Comparison of ENCODE assay signal across 24 mouse cellular contexts in the genomic region with DNA sequence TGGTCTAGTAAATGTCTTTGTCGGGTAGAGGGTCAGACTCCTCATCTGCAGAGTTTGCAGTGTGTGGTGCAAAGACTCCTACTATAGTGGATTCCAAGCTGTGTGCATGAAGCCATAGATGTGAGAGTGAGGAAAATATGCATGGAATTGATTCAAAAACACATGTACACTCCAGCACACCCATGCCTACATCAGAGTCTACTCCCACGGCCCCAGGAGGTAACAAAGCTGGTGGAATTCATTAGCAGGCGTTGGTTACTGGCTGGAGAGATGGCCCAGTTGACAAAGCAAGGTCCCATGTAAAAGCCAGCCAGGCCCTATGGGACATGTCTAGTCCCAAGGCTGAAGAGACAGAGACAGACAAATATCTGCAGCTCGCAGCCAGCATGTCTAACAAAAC.
A peak's percentile ranks its signal among the peaks of the same experiment; 100 is the strongest.
DNase-seq lines count a peak whose midpoint lies in the region; ATAC-seq lines count a peak whose summit lies in the region.
"Had no signal": no experiment of that assay in that cellular context is flagged by ENCODE, and none has a peak within 500 bp of the region (broad histone marks: within the 10 kb centered on the region; RNA-seq: fewer than 3 reads in every experiment).

No protein-coding gene starts in this region.

- H3K9ac ChIP-seq in kidney, embryonic 16.5 days (replicated peaks; ENCODE audit: low read length), result no peak overlapping the region
- H3K9ac ChIP-seq: embryonic facial prominence, embryonic 12.5 days; forebrain, embryonic 13.5 days; forebrain, embryonic 15.5 days; forebrain, postnatal 0 days had no signal

- no peak overlapping the region for H3K27ac ChIP-seq in kidney, embryonic 16.5 days (ENCODE audit: low read length)
- H3K27ac ChIP-seq in midbrain, embryonic 10.5 days (replicated peaks), result no peak overlapping the region
- H3K27ac ChIP-seq: embryonic facial prominence, embryonic 10.5 days; embryonic facial prominence, embryonic 12.5 days; forebrain, embryonic 13.5 days; forebrain, embryonic 15.5 days had no signal

- 79% methylated on average over 4 of the region's 4 CpGs for WGBS in kidney, embryonic 16.5 days
- WGBS in midbrain, embryonic 10.5 days, result 93% methylated on average over 4 of the region's 4 CpGs

- peak; percentile 93 for ATAC-seq in frontal cortex, adult (ENCODE audit: low TSS enrichment)
- 0 out of 2 replicates have a peak, but pooled peaks have one; percentile 23 for ATAC-seq in kidney, embryonic 16.5 days (ENCODE audit: low FRiP score, low TSS enrichment)
- ATAC-seq: activated CD4-positive, CD25-positive, alpha-beta regulatory T cell, adult 4 months; CD4-positive, CD25-positive, alpha-beta regulatory T cell, adult 4 months; forebrain, embryonic 13.5 days; forebrain, embryonic 15.5 days; forebrain, postnatal 0 days had no signal

- H3K4me3 ChIP-seq in kidney, embryonic 16.5 days (ENCODE audit: low read length), result no peak overlapping the region
- no peak overlapping the region for H3K4me3 ChIP-seq in midbrain, embryonic 10.5 days
- H3K4me3 ChIP-seq: embryonic facial prominence, embryonic 10.5 days; embryonic facial prominence, embryonic 12.5 days; forebrain, embryonic 13.5 days; forebrain, embryonic 15.5 days had no signal

- H3K9me3 ChIP-seq in kidney, embryonic 16.5 days (ENCODE audit: low read length), result no peaks in the 10 kb centered on the region
- H3K9me3 ChIP-seq in midbrain, embryonic 10.5 days (replicated peaks), result no peaks in the 10 kb centered on the region
- H3K9me3 ChIP-seq: embryonic facial prominence, embryonic 10.5 days; embryonic facial prominence, embryonic 12.5 days; forebrain, embryonic 13.5 days; forebrain, embryonic 15.5 days had no signal

- no peak for DNase-seq in frontal cortex, postnatal 36 days (ENCODE audit: low spot score in 2 of 2)
- no peak for DNase-seq in kidney, postnatal 14 days
- DNase-seq in telencephalon, adult 2 months (ENCODE audit: low read depth, low spot score), result peak; percentile 38
- no peak for DNase-seq in midbrain, embryonic 10.5 days (ENCODE audit: low spot score)
- DNase-seq: adrenal gland, adult 8-10 months; adrenal gland, postnatal 14 days; adrenal gland, postnatal 36 days; B cell, adult 2 months; cerebellum, adult 11-12 months; cerebellum, adult 2 months; cerebellum, adult 9-10 months; cerebellum, postnatal 10 days; cerebellum, postnatal 25 days; forebrain, postnatal 0 days had no signal

- no peak overlapping the region for H3K4me2 ChIP-seq in kidney, embryonic 16.5 days (replicated peaks; ENCODE audit: low read depth, low read length)
- H3K4me2 ChIP-seq: embryonic facial prominence, embryonic 12.5 days; forebrain, embryonic 13.5 days; forebrain, embryonic 15.5 days had no signal

- H3K4me1 ChIP-seq in kidney, embryonic 16.5 days (ENCODE audit: insufficient read depth, low read length), result no peaks in the 10 kb centered on the region
- H3K4me1 ChIP-seq in midbrain, embryonic 10.5 days, result no peaks in the 10 kb centered on the region
- H3K4me1 ChIP-seq: embryonic facial prominence, embryonic 10.5 days; embryonic facial prominence, embryonic 12.5 days; forebrain, embryonic 15.5 days had no signal

- H3K36me3 ChIP-seq in kidney, embryonic 16.5 days (ENCODE audit: insufficient read depth, low read length), result no peaks in the 10 kb centered on the region
- H3K36me3 ChIP-seq in midbrain, embryonic 10.5 days, result no peaks in the 10 kb centered on the region
- H3K36me3 ChIP-seq: embryonic facial prominence, embryonic 10.5 days; embryonic facial prominence, embryonic 12.5 days; forebrain, embryonic 15.5 days; G1E had no signal

- no peaks in the 10 kb centered on the region for H3K27me3 ChIP-seq in kidney, embryonic 16.5 days (ENCODE audit: insufficient read depth, low read length)
- H3K27me3 ChIP-seq in midbrain, embryonic 10.5 days (ENCODE audit: low read depth, poor library complexity, severe bottlenecking), result no peaks in the 10 kb centered on the region
- H3K27me3 ChIP-seq: CH12.LX; embryonic facial prominence, embryonic 12.5 days; forebrain, embryonic 13.5 days; forebrain, embryonic 15.5 days had no signal
